Mouse (Mus musculus): ENCODE results near the gene Gsto2. TPM values are rescaled to one million over a fixed set of nuclear protein-coding genes. Genes with fewer than 3 reads are reported as not detected.

Gene Gsto2
- total RNA-seq, 1 experiment from 2014 or later, result not detected

- peak; percentile 88 for ATAC-seq (replicated peaks; ENCODE audit: insufficient number of reproducible peaks, low FRiP score, low TSS enrichment, poor library complexity, severe bottlenecking)
Measured at GRCm38 (mm10) chr19:47854796-47855783, 10.2 kb upstream of the Gsto2 start, which contains the start of gene Gsto1. Gene Gsto1 (plus strand): TSS chr19:47854970.

DNA sequence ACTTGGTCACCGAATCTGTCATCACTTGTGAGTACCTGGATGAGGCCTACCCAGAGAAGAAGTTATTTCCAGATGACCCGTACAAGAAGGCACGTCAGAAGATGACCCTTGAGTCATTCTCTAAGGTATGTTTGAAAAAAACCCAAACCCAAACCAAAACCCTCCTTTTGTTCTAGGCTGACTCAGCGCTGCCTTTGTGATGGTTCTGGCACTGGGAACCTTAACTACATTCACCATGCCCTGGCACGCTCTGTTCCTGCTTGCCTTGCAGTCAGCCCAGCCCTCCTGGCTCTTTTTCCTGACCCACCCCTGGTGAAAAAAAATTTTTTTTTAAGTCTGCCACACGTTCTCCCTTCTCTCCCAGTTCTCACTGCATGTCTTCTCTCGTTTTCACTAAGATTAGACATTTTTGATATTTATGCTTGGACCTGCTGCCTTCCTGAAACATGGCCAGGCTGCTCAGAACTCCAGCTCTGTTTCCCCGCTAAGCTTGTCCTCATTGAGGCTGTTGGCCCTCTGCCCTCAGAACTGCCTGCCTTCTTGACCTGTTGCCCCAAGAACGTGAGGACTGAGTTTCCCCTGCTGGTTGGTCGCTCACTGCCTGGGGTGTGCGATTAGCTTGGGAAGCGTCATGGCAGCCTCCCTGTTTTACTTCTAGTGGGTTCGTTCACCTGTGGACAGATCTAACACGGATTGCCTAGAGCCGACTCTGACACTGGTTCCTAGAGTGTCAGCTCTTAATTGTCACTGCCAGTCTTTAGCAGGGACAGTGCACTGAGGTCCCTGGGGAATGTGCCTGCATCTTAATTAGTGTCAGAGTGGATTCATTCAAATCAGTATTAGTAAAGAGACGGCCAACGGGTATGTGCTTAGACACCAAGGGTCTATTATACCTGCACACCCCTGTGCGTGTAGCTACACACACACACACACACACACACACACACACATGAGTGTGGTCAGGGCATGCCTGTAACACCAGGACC is 7.1 kb upstream of the Gsto2 start:
- no peak for ATAC-seq (replicated peaks; ENCODE audit: insufficient number of reproducible peaks, low FRiP score, low TSS enrichment, poor library complexity, severe bottlenecking)

DNA sequence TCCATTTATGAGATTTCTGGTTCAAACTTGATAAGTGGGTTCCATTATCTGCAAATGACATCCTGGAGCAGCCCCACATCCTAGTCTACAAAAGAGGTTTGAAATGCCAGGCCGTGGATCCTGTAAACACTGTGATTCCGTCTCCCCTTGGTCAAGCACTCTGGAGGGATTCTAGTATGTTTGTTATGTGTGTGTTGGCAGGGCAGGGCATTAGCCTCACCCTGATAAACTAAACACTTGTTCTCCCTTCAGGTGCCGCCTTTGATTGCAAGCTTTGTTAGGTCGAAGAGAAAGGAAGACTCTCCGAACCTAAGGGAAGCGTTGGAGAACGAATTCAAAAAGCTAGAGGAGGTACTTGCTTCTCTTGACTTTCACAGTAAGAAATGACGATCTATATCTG is 6.2 kb upstream of the Gsto2 start:
- ATAC-seq (replicated peaks; ENCODE audit: insufficient number of reproducible peaks, low FRiP score, low TSS enrichment, poor library complexity, severe bottlenecking), result no peak

DNA sequence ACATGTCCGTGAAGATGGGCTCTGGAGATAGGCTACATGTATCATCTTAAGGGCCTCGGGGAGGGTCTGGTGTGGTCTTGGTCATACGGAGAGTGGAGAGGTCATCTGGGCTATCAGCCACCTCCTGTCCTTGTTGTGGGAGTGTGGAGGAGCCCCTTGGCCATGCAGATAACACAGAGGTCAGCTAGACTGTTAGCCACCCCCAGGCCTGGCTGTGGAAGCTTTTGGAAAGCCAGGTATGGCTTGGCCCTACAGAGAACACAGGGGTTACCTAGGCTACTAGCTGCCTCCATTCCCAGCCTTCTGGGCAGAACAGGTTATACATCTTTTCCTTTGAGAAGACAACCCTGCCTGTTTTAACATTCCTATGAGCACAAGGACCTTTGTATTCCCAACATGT is 2.8 kb upstream of the Gsto2 start:
- ATAC-seq (replicated peaks; ENCODE audit: insufficient number of reproducible peaks, low FRiP score, low TSS enrichment, poor library complexity, severe bottlenecking), result no peak

GRCm38 (mm10) chr19:47864051-47864450 is 1.3 kb upstream of the Gsto2 start:
- no peak for ATAC-seq (replicated peaks; ENCODE audit: insufficient number of reproducible peaks, low FRiP score, low TSS enrichment, poor library complexity, severe bottlenecking)

- ATAC-seq (replicated peaks; ENCODE audit: insufficient number of reproducible peaks, low FRiP score, low TSS enrichment, poor library complexity, severe bottlenecking), result no peak
Measured at GRCm38 (mm10) chr19:47864721-47865120, 613 bp upstream of the Gsto2 start.

DNA sequence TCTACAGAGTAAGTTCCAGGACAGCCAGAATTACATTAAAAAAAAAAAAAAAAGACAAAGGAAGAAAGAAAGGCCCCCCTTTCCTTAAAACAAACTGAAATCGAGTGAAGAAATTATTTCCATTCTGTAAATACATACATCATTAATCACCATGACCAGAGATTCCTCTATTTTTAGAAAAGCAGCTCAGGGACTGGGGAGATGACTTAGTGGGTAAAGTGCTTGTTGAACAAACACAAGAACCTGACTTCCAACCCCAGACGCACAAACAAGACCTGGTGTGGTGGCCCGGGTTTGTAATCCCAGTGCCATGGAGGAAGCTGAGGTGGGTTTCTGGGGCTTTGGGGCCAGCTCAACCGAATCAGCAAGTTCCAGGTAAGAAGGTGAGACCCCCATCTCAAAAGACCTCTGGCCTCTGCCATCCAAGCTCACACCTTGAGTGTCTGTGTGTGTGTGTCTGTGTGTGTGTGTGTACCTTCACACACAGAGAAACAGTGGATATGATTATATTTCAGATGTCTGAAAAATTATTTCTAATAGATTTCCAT is 2.4 kb downstream of the Gsto2 start:
- no peak for ATAC-seq (replicated peaks; ENCODE audit: insufficient number of reproducible peaks, low FRiP score, low TSS enrichment, poor library complexity, severe bottlenecking)

- ATAC-seq (replicated peaks; ENCODE audit: insufficient number of reproducible peaks, low FRiP score, low TSS enrichment, poor library complexity, severe bottlenecking), result no peak
Measured at GRCm38 (mm10) chr19:47868951-47869350, 3.6 kb downstream of the Gsto2 start.

DNA sequence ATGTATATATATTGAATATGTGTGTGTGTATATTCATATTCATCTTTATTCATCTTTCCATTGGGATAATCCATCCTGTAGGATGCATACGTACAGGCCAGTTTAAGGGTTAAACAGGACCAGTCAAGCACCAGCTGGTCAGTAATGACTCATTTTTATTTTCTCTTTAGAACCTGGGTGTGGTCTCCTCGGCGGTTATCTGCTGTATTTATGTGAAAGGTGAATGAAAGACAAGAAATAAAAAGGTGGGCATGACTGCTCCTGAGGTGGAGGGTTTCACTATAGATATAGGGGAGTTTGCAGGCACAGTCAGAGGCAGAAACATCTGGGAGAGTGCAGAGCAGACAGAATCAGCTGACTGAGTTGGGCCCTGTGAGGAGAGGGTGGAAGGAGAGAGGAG is 4.2 kb downstream of the Gsto2 start:
- ATAC-seq (replicated peaks; ENCODE audit: insufficient number of reproducible peaks, low FRiP score, low TSS enrichment, poor library complexity, severe bottlenecking), result no peak

DNA sequence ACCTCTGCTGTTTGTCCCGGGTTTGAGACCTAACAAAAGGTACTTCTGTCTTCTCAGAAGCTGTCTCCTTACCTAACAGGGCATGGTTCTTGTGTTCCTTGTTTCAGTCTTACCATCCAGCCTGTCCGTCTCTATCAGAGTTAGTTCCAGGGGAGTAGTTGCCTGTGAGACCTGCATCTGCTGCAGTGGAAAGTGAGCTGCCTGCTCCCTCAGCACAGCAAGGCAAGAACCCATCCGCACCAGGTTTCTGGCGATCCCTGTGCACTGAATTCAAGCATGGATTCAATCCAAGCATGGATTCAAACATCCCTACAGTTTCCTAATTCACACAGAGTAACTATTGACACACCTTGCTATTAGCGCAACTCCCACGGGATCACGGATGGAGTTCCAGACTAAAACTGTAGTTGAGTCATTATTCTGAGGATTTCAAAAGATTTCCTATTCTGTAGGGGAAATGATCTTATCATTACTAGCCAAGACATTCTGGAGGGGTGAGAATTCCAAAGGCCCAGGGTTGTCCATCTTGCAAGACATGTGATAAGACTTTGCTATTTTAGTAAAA is 4.8 kb downstream of the Gsto2 start:
- no peak for ATAC-seq (replicated peaks; ENCODE audit: insufficient number of reproducible peaks, low FRiP score, low TSS enrichment, poor library complexity, severe bottlenecking)

- ATAC-seq (replicated peaks; ENCODE audit: insufficient number of reproducible peaks, low FRiP score, low TSS enrichment, poor library complexity, severe bottlenecking), result no peak
Measured at GRCm38 (mm10) chr19:47871515-47871914, 6.2 kb downstream of the Gsto2 start.

GRCm38 (mm10) chr19:47876252-47876651 is 10.9 kb downstream of the Gsto2 start:
- ATAC-seq (replicated peaks; ENCODE audit: insufficient number of reproducible peaks, low FRiP score, low TSS enrichment, poor library complexity, severe bottlenecking), result no peak

- no peak for ATAC-seq (replicated peaks; ENCODE audit: insufficient number of reproducible peaks, low FRiP score, low TSS enrichment, poor library complexity, severe bottlenecking)
Measured at GRCm38 (mm10) chr19:47881538-47881937, 16.2 kb downstream of the Gsto2 start.

DNA sequence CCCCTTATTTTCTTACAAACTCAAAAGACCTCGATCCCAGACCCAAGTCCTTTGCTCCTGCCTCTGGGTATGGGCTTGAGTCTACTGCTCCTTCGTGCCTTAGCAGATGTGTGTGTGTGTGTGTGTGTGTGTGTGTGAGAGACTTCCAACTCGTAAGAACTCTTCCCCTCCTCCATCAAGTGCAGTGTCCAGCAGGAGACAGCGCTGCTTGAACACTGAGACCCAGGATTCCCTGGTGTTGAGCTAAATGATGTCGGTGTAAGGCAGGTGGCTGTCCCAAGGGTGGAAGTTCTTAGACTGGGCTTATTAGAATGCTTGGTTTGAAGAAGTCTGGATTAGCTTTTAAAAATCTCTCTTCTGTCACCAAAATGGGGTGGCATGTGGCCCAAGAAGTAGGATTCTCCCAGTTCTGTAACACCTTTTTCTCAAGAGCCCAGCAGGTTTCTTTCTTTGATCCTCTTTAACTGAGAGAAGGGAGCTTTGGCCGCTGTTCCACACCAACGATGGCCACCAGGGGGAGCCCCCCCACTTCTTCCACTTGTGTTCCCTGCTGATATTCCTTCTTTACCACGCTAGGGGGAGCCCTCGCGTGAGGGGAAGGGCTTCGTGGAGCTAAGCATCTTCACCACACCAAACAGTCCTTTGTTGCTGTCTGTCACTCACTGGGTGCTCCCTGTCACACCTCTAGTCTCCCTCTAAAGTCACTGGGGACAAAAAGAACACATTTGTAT is 17.0 kb downstream of the Gsto2 start:
- peak; percentile 92 for ATAC-seq (replicated peaks; ENCODE audit: insufficient number of reproducible peaks, low FRiP score, low TSS enrichment, poor library complexity, severe bottlenecking)

DNA sequence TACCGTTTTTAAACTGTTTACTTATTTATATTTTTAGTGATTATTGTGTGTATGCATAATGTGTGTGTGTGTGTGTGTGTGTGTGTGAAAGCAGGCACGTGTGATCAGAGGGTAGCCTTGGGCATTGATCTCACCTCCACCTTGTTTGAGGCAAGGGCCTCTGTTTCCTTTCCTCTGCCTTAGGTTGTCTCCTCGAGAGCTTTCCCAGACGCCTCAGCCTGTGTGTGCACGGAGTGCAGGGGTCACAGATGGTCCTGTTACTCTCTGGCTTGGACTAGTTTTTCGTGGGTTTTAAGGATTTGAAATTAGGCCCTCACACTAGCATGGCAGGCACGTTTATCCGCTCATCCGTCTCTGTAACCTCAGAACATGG is 17.5 kb downstream of the Gsto2 start:
- ATAC-seq (replicated peaks; ENCODE audit: insufficient number of reproducible peaks, low FRiP score, low TSS enrichment, poor library complexity, severe bottlenecking), result no peak

DNA sequence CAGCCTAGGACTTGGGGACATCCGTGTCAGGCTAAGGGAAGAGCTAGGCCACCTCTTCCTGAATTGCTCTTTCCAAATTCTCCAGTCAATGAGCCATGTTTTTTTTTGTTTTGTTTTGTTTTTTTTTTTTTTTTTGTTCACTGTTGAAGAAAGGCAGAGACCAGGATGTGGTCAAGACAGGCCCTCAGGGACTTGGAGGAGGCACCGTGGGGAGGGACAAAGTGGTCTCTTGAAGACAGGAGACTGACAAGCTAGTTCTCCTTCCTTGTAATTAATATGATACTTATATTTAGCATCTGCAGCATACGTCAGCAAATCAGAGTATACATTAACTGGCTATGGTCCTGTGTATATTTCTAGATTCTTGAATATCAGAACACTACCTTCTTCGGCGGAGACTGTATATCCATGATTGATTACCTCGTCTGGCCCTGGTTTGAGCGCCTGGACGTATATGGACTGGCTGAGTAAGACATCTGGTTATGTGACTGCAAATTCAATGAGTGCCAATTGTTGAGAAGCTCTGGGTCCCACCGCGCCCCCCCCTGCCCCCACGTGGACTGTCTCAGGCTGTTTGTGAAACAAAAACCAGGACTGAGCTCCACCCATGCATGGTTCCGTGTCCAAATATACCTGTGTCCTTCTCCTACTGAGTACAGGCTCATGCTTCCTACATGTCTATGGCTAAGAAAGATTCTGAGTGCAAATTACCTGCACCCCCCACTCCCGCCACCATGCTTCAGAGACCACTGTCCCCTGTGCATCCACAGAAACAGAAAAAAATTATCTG is 19.2 kb downstream of the Gsto2 start:
- ATAC-seq (replicated peaks; ENCODE audit: insufficient number of reproducible peaks, low FRiP score, low TSS enrichment, poor library complexity, severe bottlenecking), result no peak

GRCm38 (mm10) chr19:47885191-47885743 is 19.9 kb downstream of the Gsto2 start:
- no peak for ATAC-seq (replicated peaks; ENCODE audit: insufficient number of reproducible peaks, low FRiP score, low TSS enrichment, poor library complexity, severe bottlenecking)
